Mouse (Mus musculus) CD8-positive naive resting alpha-beta T cell, adult 57 days (primary cell): ENCODE data around the gene Gimap5. TPM values are rescaled to one million over a fixed set of nuclear protein-coding genes. Genes with fewer than 3 reads are reported as not detected.

Experiments used
- total RNA-seq: library from RNA; stranded (reverse); gene quantifications from one replicate; pipeline ENCODE4 v1.2.4, GENCODE M21; 2023

The Gimap5 gene
- 161 TPM for total RNA-seq

DNA sequence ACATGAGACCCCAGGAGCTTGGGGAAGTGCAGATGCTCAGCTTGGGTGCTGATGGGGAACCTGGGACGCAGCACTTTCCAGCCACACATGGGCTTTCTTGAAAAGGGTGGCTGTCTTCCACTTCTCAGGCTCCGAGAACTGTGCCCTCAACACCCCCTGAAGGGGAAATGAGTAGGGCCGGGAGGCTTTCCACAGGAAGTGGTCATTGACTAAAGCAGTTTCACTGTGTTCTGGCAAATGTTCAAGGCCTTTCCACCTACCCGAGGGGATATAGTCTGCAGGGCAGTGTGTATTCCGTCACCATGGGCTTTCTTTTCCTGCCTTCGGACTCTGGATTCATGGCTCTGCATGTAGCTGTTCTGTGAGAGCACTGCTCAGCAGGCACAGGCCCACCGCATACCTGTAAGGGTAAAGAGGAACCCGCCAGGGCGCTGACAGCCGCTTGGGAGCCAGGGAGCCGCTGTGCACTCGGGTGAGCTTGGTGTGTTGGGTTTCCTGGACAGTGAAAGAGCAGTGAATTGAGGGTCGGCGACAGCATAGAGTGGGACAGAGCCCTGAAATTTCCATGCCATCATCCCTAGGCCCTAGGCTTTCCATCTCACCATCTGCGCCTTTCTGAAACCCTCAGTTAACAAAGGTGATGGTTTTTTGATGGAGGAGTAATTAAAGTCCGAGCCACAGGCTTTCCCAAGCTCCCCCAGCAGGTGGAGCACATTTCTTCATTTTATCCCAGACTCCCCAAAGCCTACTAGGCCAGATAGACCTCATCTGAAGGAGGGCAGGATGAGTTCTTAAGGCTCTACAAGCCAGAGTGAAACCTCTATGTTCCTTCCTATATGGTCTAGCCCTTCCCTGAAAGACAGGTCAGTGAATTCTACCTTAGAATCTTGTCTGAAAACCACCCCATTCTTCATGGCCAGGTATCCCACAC lies at the start of gene Gimap5:
TSS of gene Gimap5 (plus strand) at position 239 of the 931 bp plus-strand sequence.

DNA sequence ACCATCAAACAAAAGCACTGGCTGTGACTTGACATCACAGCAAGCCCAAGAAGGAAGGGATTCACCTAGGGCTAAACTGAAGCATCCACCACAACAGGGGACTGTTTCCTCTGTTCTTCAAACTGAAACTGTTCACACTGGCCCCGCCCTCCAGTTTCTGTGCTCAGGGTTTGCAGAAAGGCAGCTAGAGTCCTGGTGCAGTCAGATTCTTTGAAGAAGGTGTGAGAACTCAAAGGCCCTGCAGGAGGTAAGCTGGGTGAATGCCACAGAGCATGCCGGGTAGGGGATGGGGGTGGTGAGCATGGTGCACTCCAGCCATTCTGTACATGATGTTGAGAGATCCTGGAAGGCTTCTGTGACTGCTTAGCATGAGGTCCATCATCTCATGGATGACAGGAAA lies 27.5 kb upstream of the Gimap5 start, which contains the start of the genes Gm28053 and Gimap7:
TSS of gene Gm28053 (plus strand) at position 153 of the 400 bp plus-strand sequence.
TSS of gene Gimap7 (plus strand) at position 167 of the 400 bp plus-strand sequence.

DNA sequence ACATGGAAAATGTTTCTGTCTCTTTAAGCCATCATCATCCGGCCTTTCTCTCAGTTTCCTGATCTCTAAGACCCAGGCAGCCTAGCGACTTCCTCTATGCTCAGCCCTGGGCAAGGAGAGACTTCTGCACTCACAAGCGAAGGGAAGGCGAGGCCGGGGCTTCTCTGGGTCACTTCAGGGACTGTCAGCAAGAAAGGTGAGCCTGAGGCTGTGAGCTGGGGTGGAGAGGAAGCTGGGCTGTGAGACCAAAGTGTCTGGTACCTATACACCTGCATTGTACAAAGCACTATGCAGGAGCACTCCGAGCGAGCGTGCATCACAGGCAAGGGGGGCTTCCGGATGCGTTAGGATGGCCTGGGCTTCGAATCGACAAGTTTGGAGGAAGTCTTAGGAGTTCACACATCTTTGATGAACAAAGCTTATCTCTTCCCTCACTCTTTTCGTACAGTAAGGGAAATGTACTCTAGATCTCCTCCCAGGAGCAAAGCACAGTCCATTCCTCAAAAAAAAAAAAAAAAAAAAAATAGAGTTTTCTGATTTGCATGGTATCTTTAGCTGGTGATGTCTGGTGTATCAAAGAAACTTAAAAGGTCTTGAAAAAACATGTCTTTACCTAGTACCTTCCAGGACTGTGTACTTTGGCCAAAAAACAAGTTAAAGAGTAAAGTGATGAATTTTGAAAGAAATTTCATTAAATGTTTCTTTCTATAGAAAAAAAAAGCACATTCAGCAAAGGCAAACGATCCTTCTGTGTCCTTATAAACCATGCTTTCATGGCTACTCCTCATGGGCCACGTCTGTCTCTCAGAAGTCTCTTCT lies 6.8 kb upstream of the Gimap5 start, which contains the start of gene Gimap1:
TSS of gene Gimap1 (plus strand) at position 94 of the 819 bp plus-strand sequence.

DNA sequence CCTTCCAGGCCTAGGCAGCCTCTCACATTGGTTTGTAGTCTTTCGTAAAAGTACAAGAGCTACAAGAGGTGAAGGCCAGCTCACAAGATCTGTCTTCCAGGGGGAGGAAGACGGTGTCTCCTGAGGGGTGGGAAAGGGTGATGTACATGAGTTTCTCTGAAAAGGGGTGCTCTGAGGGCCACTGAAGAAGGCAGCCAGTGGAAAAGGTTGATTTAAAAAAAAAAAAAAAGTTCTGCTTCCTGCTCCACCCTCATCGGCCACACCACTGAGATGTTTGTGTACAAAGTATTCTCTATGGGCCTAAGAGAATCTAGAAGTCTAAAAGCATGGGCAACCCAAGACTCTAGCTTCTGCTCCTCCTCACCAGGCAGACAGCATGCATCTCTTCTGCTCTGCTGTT lies 24.7 kb downstream of the Gimap5 start, which contains the start of gene Gimap3:
TSS of gene Gimap3 (minus strand) at position 156 of the 400 bp plus-strand sequence.

Other genes with a start within 250 kb of the Gimap5 start
- gene Atp6v0e2, start 208.6 kb upstream of the Gimap5 start, total RNA-seq, result 0.61 TPM
- 51.7 TPM for gene Lrrc61, start 191.4 kb upstream of the Gimap5 start, total RNA-seq
- gene Rarres2, start 173.4 kb upstream of the Gimap5 start, total RNA-seq, result not detected
- gene Gm45021, start 156.6 kb upstream of the Gimap5 start, total RNA-seq, result not detected
- 1.7 TPM for gene Repin1, start 152.3 kb upstream of the Gimap5 start, total RNA-seq
- not detected for gene Gm44965, start 152.3 kb upstream of the Gimap5 start, total RNA-seq
- gene Zfp775, start 144.1 kb upstream of the Gimap5 start, total RNA-seq, result 5.0 TPM
- gene AI854703, start 119.4 kb upstream of the Gimap5 start, total RNA-seq, result 0.77 TPM
- 126 TPM for gene Gimap8, start 99.0 kb upstream of the Gimap5 start, total RNA-seq
- 157 TPM for gene Gimap9, start 70.1 kb upstream of the Gimap5 start, total RNA-seq
- 194 TPM for gene Gimap4, start 61.6 kb upstream of the Gimap5 start, total RNA-seq
- gene Gimap6, start 38.0 kb upstream of the Gimap5 start, total RNA-seq, result 1,380 TPM
- 19.7 TPM for gene Gm28053, start 27.6 kb upstream of the Gimap5 start, total RNA-seq
- 33.3 TPM for gene Gimap7, start 27.6 kb upstream of the Gimap5 start, total RNA-seq
- gene Gimap1, start 7.1 kb upstream of the Gimap5 start, total RNA-seq, result 115 TPM
- 406 TPM for gene Gimap3, start 24.7 kb downstream of the Gimap5 start, total RNA-seq
- 2.6 TPM for gene Tmem176a, start 94.7 kb downstream of the Gimap5 start, total RNA-seq
- gene Tmem176b, start 95.3 kb downstream of the Gimap5 start, total RNA-seq, result 9.1 TPM
- not detected for gene Aoc1, start 126.7 kb downstream of the Gimap5 start, total RNA-seq
- not detected for gene 1600015I10Rik, start 183.7 kb downstream of the Gimap5 start, total RNA-seq
- not detected for gene Doxl2, start 228.8 kb downstream of the Gimap5 start, total RNA-seq
- gene Svs1, start 240.7 kb downstream of the Gimap5 start, total RNA-seq, result not detected